Mouse (Mus musculus): ENCODE data around the gene Kif2c. TPM values are rescaled to one million over a fixed set of nuclear protein-coding genes. Genes with fewer than 3 reads are reported as not detected.

Kif2c gene
- total RNA-seq, 2 experiments from 2014 or later: 2.1 to 2.3 TPM

GRCm38 (mm10) chr4:117117931-117118330 lies 64.5 kb downstream of the Kif2c start:
- DNase-seq: no peak

DNA sequence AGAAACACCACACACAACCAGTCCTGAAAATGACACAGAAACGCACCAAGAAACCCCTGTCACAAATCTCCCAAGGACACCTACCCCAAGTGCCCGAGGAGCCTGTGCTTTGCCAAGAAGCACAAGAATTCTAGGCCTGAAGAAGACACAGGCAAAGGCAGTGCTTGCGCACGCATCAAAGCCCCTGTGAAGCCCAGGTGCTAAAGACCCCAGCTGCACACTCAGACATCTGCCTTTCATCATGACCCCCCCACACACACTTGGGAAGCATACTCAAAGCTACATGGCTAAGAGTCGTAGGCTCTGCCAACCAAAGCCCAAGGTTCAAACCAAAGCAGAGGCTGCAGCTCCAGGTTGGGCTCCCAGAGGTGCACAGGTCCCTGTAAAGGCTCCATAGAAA lies 66.8 kb downstream of the Kif2c start:
- no peak for DNase-seq

GRCm38 (mm10) chr4:117113237-117113636 lies 69.2 kb downstream of the Kif2c start:
- no peak for DNase-seq

- DNase-seq: no peak
Measured at GRCm38 (mm10) chr4:117110985-117111384, 71.5 kb downstream of the Kif2c start.

DNA sequence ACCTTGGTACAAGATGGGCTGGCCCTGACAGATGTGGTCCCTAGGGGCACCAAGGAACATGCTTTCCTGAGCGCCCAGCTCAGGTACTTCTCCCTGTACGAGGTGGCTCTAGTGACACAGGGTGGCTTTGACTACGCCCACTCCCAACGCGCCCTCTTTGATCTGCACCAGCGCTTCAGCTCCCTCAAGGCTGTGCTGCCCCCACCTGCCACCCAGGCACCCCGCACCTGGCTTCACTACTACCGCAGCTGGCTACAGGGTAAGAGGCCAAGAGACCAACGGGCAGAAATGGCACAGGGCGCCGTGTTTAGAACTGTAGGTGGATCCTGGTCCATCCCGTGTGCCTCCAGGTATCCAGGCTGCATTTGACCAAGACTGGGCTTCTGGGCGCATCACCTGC lies 72.2 kb downstream of the Kif2c start:
- DNase-seq: no peak

Small RNA genes lying within 50 kb of the gene (microRNA-seq; reads per million reads assigned to microRNA genes)
- not detected for gene Gm22398

Other genes with a start within 250 kb of the Kif2c start
- 100 to 1,000 TPM in 1 of 2 experiments, 10 to 100 TPM in 1; 97.9 to 126 TPM for gene Urod, start 188.2 kb downstream of the Kif2c start, total RNA-seq (2021)
- 10 to 100 TPM; 22.5 to 26.9 TPM for gene Hectd3, start 187.3 kb downstream of the Kif2c start, total RNA-seq (2021)
- 10 to 100 TPM; 29.0 to 33.6 TPM for gene Eif2b3, start 163.2 kb downstream of the Kif2c start, total RNA-seq (2021)
- gene Ptch2, start 86.6 kb downstream of the Kif2c start, total RNA-seq (2021): 1 to 10 TPM; 3.5 to 4.5 TPM
- 1 to 10 TPM; 7.0 to 7.9 TPM for gene Btbd19, start 56.9 kb downstream of the Kif2c start, total RNA-seq (2021)
- gene Tctex1d4, start 55.8 kb downstream of the Kif2c start, total RNA-seq (2021): not detected
- 10 to 100 TPM; 12.8 to 44.6 TPM for gene Plk3, start 48.7 kb downstream of the Kif2c start, total RNA-seq (2021)
- 1,000 to 10,000 TPM; 1,017 to 1,149 TPM for gene Rps8, start 26.4 kb downstream of the Kif2c start, total RNA-seq (2021)
- 10 to 100 TPM; 54.2 to 97.3 TPM for gene Tmem53, start 69.3 kb upstream of the Kif2c start, total RNA-seq (2021)
- 1 to 10 TPM; 2.8 to 3.5 TPM for gene Armh1, start 69.5 kb upstream of the Kif2c start, total RNA-seq (2021)

Data from adrenal gland, postnatal 36 days (tissue).